ENCODE assay signal across 31 mouse cellular contexts in genomic region chr6:118735145-118735544, GRCm38 (mm10).
DNase-seq lines count a peak whose midpoint lies in the region; ATAC-seq lines count a peak whose summit lies in the region.
"Had no signal": no experiment of that assay in that cellular context is flagged by ENCODE, and none has a peak within 500 bp of the region (broad histone marks: within the 10 kb centered on the region; RNA-seq: fewer than 3 reads in every experiment).

No protein-coding gene starts in this region.

- peak; percentile 25 for DNase-seq in retina, postnatal 1 day
- no peak for DNase-seq in retina, embryonic 14.5 days (ENCODE audit: low spot score)
- DNase-seq in urinary bladder, postnatal 14 days (ENCODE audit: low spot score), result no peak
- DNase-seq in left cerebral cortex, postnatal 36 days (ENCODE audit: low spot score in 2 of 2), result no peak
- DNase-seq in frontal cortex, adult 2 months (ENCODE audit: extremely low spot score in 1 of 2, low spot score in 1 of 2), result no peak
- DNase-seq: adrenal gland, adult 2 months; adrenal gland, postnatal 14 days; B cell, adult 2 months; cerebellum, adult 11 months; cerebellum, adult 2 months; cerebellum, adult 9-11 months; cerebellum, postnatal 25 days; embryo, embryonic 11 days; gastrocnemius, adult 2 months; gastrocnemius, postnatal 14 days; heart, adult 11 months; heart, postnatal 10 days; heart, postnatal 36 days had no signal

- no peak overlapping the region for H3K4me3 ChIP-seq in liver, embryonic 15.5 days (replicated peaks)
- H3K4me3 ChIP-seq: embryonic facial prominence, embryonic 10.5 days; embryonic facial prominence, embryonic 13.5 days; erythroblast, embryonic 14.5 days; forebrain, embryonic 12.5 days; forebrain, embryonic 15.5 days; gastrocnemius, adult 2 months; heart, embryonic 12.5 days; heart, embryonic 15.5 days; hindbrain, embryonic 10.5 days; hindbrain, embryonic 13.5 days had no signal

- 0 out of 2 replicates have a peak, but pooled peaks have one; percentile 25 for ATAC-seq in liver, embryonic 15.5 days (ENCODE audit: insufficient read depth)
- peak; percentile 37 for ATAC-seq in megakaryocyte progenitor cell, adult 5-6 weeks (replicated peaks; ENCODE audit: poor library complexity)
- ATAC-seq: forebrain, embryonic 15.5 days; hindbrain, embryonic 16.5 days had no signal

- peaks cover 26% of the 10 kb centered on the region for H3K4me1 ChIP-seq in liver, embryonic 15.5 days (replicated peaks)
- H3K4me1 ChIP-seq: embryonic facial prominence, embryonic 10.5 days; embryonic facial prominence, embryonic 13.5 days; forebrain, embryonic 12.5 days; hindbrain, embryonic 10.5 days; hindbrain, embryonic 13.5 days had no signal

- intact Hi-C loops in left cerebral cortex, postnatal 36 days (cut with DNase I), result no loop called here

- no peak overlapping the region for H3K9ac ChIP-seq in liver, embryonic 15.5 days
- H3K9ac ChIP-seq: embryonic facial prominence, embryonic 13.5 days; forebrain, embryonic 12.5 days; forebrain, embryonic 15.5 days; heart, embryonic 12.5 days; heart, embryonic 15.5 days; hindbrain, embryonic 13.5 days had no signal

- no peak overlapping the region for H3K27ac ChIP-seq in liver, embryonic 15.5 days (replicated peaks)
- H3K27ac ChIP-seq: embryonic facial prominence, embryonic 10.5 days; embryonic facial prominence, embryonic 13.5 days; forebrain, embryonic 12.5 days; forebrain, embryonic 15.5 days; gastrocnemius, adult 2 months; heart, embryonic 15.5 days; hindbrain, embryonic 10.5 days; hindbrain, embryonic 13.5 days had no signal

- H3K36me3 ChIP-seq in liver, embryonic 15.5 days (replicated peaks), result no peaks in the 10 kb centered on the region
- H3K36me3 ChIP-seq: embryonic facial prominence, embryonic 10.5 days; forebrain, embryonic 12.5 days; forebrain, embryonic 15.5 days; G1E; hindbrain, embryonic 10.5 days had no signal

- H3K27me3 ChIP-seq in liver, embryonic 15.5 days, result no peaks in the 10 kb centered on the region
- H3K27me3 ChIP-seq: embryonic facial prominence, embryonic 13.5 days; forebrain, embryonic 12.5 days; forebrain, embryonic 15.5 days; heart, embryonic 12.5 days; heart, embryonic 15.5 days; hindbrain, embryonic 13.5 days had no signal

- WGBS in liver, embryonic 15.5 days (ENCODE audit: insufficient replicate concordance), result 51% methylated on average over 3 of the region's 3 CpGs

- no peak overlapping the region for H3K4me2 ChIP-seq in liver, embryonic 15.5 days
- H3K4me2 ChIP-seq: embryonic facial prominence, embryonic 13.5 days; forebrain, embryonic 12.5 days; forebrain, embryonic 15.5 days; heart, embryonic 12.5 days; heart, embryonic 15.5 days; hindbrain, embryonic 13.5 days had no signal

- no peaks in the 10 kb centered on the region for H3K9me3 ChIP-seq in liver, embryonic 15.5 days (replicated peaks)
- H3K9me3 ChIP-seq: embryonic facial prominence, embryonic 10.5 days; forebrain, embryonic 12.5 days; forebrain, embryonic 15.5 days; heart, embryonic 15.5 days; hindbrain, embryonic 10.5 days had no signal
